Mouse (Mus musculus) gastrocnemius, adult 2 months (tissue): ENCODE results near the gene Gusb. TPM values are rescaled to one million over a fixed set of nuclear protein-coding genes. Genes with fewer than 3 reads are reported as not detected.

Experiments
- DNase-seq: peaks from one replicate; pipeline ENCODE4 v3.0.0; 2022
- H3K27ac ChIP-seq: fragments of 200-600 bp; 2 replicates; pipeline ENCODE4 v1.8.1; 2022; ENCODE audit warnings: mild to moderate bottlenecking
- H3K4me3 ChIP-seq: fragments of 200-600 bp; 2 replicates; pipeline ENCODE4 v1.8.1; 2022; ENCODE audit warnings: mild to moderate bottlenecking, moderate library complexity
- CTCF ChIP-seq: fragments of 200-600 bp; IDR thresholded peaks from 2 replicates; pipeline ENCODE4 v1.8.1; 2022; ENCODE audit warnings: antibody characterized with exemption, mild to moderate bottlenecking, moderate library complexity
- intact Hi-C: fragments of 180-260 bp; cut with DNase I; formaldehyde crosslinking; loops from one replicate; pipeline ENCODE4 v1.15.1; 2025
- total RNA-seq, 2 experiments: library from RNA; stranded (reverse); gene quantifications; 2 replicates each; pipeline ENCODE4 v1.2.3; 2021

Gene Gusb
- total RNA-seq, 2 experiments from 2014 or later, result 5.6 to 8.3 TPM

- intact Hi-C loops, result no loop called here
- no peak for DNase-seq
- Histone ChIP-seq H3K4me3 (no peak overlapping the region), H3K27ac (no peak overlapping the region)
- TF ChIP-seq CTCF, result no peak
Measured at GRCm38 (mm10) chr5:129993374-129993773, 9.5 kb downstream of the Gusb start.

- TF ChIP-seq CTCF, result no peak
- no peak for DNase-seq
- H3K27ac ChIP-seq, result no peak overlapping the region
- H3K4me3 ChIP-seq, result no peak overlapping the region
- intact Hi-C loops, result no loop called here
Measured at GRCm38 (mm10) chr5:129991898-129992297, 11.0 kb downstream of the Gusb start.

GRCm38 (mm10) chr5:129989376-129989775 lies 13.5 kb downstream of the Gusb start:
- intact Hi-C loops, result no loop called here
- no peak overlapping the region for H3K4me3 ChIP-seq
- no peak for DNase-seq
- no peak for TF ChIP-seq CTCF
- H3K27ac ChIP-seq, result no peak overlapping the region

GRCm38 (mm10) chr5:129980216-129980615 lies 22.6 kb downstream of the Gusb start:
- no peak for DNase-seq
- no peak overlapping the region for H3K27ac ChIP-seq

GRCm38 (mm10) chr5:129978608-129979007 lies 24.2 kb downstream of the Gusb start:
- Histone ChIP-seq H3K4me3 (no peak overlapping the region), H3K27ac (no peak overlapping the region)
- DNase-seq, result no peak
- intact Hi-C loops, result no loop called here
- no peak for TF ChIP-seq CTCF

More at GRCm38 (mm10) chr5:129980216-129980615, 22.6 kb downstream of the Gusb start:
- intact Hi-C loops, result no loop called here
- H3K4me3 ChIP-seq, result no peak overlapping the region
- no peak for TF ChIP-seq CTCF

- TF ChIP-seq CTCF, result no peak
- Histone ChIP-seq H3K27ac (no peak overlapping the region), H3K4me3 (no peak overlapping the region)
- no peak for DNase-seq
- intact Hi-C loops, result no loop called here
Measured at GRCm38 (mm10) chr5:129977768-129978167, 25.1 kb downstream of the Gusb start.

- no peak for DNase-seq
- intact Hi-C loops, result no loop called here
- Histone ChIP-seq H3K27ac (no peak overlapping the region), H3K4me3 (no peak overlapping the region)
- no peak for TF ChIP-seq CTCF
Measured at GRCm38 (mm10) chr5:129974866-129975311, 28.0 kb downstream of the Gusb start.

GRCm38 (mm10) chr5:129974354-129974753 lies 28.5 kb downstream of the Gusb start:
- Histone ChIP-seq H3K4me3 (no peak overlapping the region), H3K27ac (no peak overlapping the region)
- intact Hi-C loops, result no loop called here
- no peak for DNase-seq
- no peak for TF ChIP-seq CTCF

GRCm38 (mm10) chr5:129971491-129971890 lies 31.4 kb downstream of the Gusb start:
- intact Hi-C loops, result no loop called here
- no peak overlapping the region; the same call in 1 of the 2 replicates for H3K27ac ChIP-seq
- no peak overlapping the region for H3K4me3 ChIP-seq
- no peak for DNase-seq
- TF ChIP-seq CTCF, result no peak

GRCm38 (mm10) chr5:129968417-129968816 lies 34.4 kb downstream of the Gusb start:
- DNase-seq, result no peak
- H3K27ac ChIP-seq, result no peak overlapping the region
- intact Hi-C loops, result no loop called here
- no peak for TF ChIP-seq CTCF
- H3K4me3 ChIP-seq, result no peak overlapping the region

- Histone ChIP-seq H3K4me3 (no peak overlapping the region), H3K27ac (peak overlapping the region; percentile 32)
- DNase-seq, result no peak
- no peak for TF ChIP-seq CTCF
- intact Hi-C loops, result no loop called here
Measured at GRCm38 (mm10) chr5:129966448-129966847, 36.4 kb downstream of the Gusb start.

- TF ChIP-seq CTCF, result no peak
- DNase-seq, result no peak
- no peak overlapping the region for H3K27ac ChIP-seq
- H3K4me3 ChIP-seq, result no peak overlapping the region
- intact Hi-C loops, result no loop called here
Measured at GRCm38 (mm10) chr5:129963224-129963623, 39.6 kb downstream of the Gusb start.

GRCm38 (mm10) chr5:129955792-129956191 lies 47.1 kb downstream of the Gusb start:
- 0 out of 2 replicates have a peak overlapping the region, but pooled peaks have one; percentile 84 for H3K27ac ChIP-seq
- no peak for DNase-seq
- no peak overlapping the region for H3K4me3 ChIP-seq
- TF ChIP-seq CTCF, result no peak
- intact Hi-C loops, result no loop called here

GRCm38 (mm10) chr5:129954473-129955254 lies 48.2 kb downstream of the Gusb start:
- DNase-seq, result peak; percentile 91
- no peak for TF ChIP-seq CTCF
- Histone ChIP-seq H3K27ac (peak overlapping the region; percentile 84), H3K4me3 (peak overlapping the region; percentile 13; the same call in 1 of the 2 replicates)
- intact Hi-C loops, result no loop called here
